Mouse (Mus musculus) heart, postnatal 25 days (tissue): ENCODE measurements around the gene Edc4. TPM values are rescaled to one million over a fixed set of nuclear protein-coding genes. Genes with fewer than 3 reads are reported as not detected.

Source experiments
- DNase-seq: peaks from one replicate; pipeline ENCODE4 v3.0.0; 2022; ENCODE audit warnings: low spot score
- intact Hi-C: fragments of 180-260 bp; cut with DNase I; formaldehyde crosslinking; loops from one replicate; pipeline ENCODE4 v1.15.1; 2025
- total RNA-seq, 2 experiments: library from RNA; stranded (reverse); gene quantifications; 2 replicates each; pipeline ENCODE4 v1.2.3; 2021

Gene Edc4
- total RNA-seq, 2 experiments from 2014 or later, result 23.5 to 23.8 TPM

DNA sequence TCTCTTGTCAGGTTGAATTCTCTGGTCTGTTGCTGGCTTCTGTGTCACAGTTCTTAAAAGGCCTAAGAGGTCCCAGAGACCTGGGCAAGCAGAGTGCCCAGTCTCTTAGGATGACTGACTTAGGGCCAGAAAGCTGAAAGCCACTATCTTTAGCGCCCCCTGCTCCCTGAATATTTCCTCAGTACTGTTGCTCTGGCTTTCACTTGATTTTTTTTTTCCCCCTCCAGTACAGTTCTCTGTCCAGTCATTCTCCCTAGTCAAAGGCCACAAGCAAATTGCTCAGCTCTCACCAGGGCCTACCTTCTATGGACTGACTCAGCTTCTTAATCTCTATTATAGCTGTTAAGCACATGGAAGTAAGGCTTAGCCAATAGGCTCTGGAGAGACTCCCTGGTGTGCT is 18.7 kb upstream of the Edc4 start:
- no peak for DNase-seq
- intact Hi-C loops, result loop anchor here (5.0 kb wide), 1 partner anchor 35 kb away; no protein-coding TSS in a partner anchor

DNA sequence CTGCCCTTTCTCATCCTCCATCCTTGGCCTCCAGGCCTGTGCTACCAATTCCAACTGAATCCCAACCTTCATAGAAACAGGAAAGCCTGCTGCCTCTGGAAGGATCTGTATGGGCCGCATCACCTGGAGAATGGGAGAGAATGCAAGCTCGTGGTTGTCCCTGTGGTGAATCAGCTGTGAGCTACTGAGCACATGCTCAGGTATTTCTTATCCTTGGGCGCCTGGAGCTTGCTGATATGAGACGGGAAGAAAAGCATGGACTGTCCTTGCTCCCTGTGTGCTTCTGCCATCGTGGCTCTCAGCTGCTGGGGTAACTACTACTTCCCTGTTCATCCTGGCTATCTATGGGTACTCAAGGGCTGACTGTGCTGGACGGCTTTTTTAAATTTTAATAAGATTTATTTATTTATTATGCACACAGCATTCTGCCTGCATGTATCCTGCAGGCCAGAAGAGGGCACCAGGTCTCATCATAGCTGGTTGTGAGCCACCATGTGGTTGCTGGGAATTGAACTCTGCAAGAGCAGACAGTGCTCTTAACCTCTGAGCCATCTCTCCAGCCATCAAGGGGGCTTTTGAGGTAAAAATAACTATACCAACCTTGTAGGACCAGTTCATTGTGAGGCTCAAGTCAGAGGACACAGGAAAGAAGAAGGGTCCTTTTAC is 14.2 kb upstream of the Edc4 start:
- intact Hi-C loops, result no loop called here

DNA sequence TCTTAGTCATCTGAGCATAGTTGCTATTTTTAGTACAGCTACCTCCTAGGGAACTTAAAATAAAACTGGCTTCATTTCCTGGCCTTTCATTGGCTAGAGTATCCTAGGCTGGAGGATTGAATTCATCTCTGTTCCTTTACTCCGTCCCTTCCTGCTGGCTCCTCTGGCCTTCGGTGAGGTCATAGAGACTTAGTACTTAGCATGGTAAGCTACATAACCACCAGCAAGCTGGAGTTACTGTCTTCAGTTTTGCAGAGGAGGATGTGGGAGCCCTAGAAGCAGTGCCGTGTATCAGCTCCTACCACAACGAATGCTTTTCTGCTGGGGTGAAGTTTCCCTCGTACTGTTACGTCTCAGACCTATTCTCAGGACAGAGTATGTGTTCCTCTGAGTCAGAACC is 6.4 kb upstream of the Edc4 start:
- intact Hi-C loops, result no loop called here
- no peak for DNase-seq

More for the DNA sequence above, 14.2 kb upstream of the Edc4 start:
- no peak for DNase-seq

DNA sequence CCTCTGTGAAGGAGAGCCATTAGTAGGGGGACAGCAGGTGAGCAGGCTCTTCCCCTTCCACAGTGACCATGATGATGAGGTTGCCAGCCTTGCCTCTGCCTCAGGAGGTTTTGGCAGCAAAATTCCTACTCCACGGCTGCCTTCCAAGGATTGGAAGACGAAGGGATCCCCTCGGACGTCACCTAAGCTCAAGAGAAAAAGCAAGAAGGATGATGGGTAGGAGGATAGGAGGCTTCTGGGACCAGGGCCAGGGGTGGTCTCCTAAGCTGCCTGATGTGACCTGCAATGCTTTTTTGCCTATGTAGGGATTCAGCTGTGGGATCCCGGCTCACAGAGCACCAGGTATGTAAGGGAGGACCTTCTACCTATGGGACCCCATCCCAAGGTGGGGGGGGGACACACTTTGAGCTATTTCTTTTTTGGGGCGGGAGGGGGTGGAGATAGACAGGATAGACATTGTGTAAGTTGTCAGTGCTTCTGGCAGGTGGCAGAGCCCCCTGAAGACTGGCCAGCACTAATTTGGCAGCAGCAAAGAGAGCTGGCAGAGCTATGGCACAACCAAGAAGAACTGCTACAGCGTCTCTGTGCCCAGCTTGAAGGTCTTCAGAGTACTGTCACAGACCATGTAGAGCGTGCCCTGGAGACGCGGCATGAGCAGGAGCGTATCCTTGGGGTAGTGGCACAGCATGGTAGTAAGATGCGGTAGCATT is 9.2 kb downstream of the Edc4 start:
- intact Hi-C loops, result no loop called here
- DNase-seq, result no peak

DNA sequence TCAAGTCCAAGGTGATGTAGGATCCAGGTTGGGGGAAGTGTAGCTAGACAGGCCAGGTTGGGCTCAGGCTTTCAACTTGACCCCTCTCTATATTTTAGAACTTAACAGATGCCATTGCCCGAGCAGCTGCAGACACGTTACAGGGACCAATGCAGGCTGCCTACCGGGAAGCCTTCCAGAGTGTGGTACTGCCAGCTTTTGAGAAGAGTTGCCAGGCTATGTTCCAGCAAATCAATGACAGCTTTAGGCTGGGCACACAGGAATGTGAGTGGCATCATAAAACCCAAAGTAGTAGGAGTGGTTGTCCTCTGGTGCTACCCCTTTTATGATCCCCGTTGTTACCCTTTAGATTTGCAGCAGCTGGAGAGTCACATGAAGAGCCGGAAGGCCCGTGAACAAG is 10.2 kb downstream of the Edc4 start:
- intact Hi-C loops, result no loop called here
- no peak for DNase-seq

DNA sequence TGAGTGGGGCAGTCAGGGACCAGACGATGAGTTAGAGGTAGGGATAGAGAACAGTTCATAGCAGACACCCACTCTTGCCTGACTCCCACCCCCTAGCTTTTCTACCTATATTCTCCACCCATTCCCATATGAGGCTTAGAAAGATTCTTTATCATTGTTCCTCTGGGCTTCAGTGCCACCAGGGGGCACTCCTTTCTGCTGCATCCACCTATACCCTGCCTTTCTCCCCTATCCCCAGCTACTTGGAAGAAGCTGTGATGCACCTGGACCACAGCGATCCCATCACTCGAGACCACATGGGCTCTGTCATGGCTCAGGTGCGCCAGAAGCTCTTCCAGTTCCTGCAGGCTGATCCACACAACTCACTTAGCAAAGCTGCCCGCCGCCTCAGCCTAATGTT is 11.8 kb downstream of the Edc4 start:
- DNase-seq, result no peak
- intact Hi-C loops, result no loop called here

DNA sequence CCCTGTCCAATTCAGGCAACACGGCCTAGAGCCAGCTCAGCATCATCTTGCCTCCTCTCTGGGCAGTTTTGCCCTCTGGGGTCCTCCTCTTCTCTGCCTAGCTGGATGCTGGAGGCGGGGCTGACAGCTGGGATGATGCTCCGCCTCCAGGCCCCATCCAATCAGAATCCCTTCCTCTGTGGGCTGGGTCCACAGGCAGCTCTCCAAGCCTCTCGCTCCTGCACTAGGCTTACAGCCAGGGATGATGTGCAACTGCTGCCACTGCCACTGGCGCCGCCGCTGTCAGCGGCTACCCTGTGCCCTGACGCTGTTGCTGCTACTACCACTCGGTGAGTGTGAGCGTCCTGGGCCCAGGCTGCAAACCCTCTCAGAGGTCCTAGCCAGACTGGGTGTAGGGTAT is 12.7 kb downstream of the Edc4 start, which contains the start of gene Nrn1l:
Nrn1l (plus strand) TSS at position 229 of the 400 bp plus-strand sequence.
- peak; percentile 58 for DNase-seq
- intact Hi-C loops, result no loop called here

DNA sequence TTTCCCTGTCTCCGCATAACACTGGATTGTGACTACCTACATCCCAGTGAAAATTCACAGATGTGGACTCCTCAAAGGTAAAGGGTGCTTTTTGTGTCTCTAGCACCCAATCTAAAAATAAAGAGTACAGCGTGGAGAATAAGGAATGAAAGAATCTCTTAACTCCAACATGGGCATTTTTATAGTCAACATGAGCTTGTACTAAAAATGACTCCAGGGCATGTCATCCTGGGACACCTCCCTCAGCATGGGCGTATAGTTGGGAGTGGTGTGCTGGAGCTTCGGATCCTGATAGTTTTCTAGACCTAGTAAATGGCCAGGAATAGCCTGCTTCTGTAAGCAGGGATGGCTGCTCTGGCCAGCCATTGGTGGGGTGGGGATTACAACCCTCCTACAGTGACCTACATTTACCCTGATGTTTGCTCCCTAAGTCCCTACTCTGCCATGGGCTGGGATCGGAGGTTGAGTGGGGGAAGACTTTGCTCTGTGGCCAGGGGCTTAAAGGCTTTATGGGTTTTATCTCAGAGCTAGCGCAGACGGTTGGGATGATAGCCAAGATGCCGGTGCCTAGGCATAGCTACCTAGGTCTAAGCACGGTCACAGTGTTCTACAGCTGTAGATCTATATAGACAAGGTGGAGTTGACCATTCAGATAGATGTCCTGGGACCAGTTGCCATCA is 17.3 kb downstream of the Edc4 start:
- intact Hi-C loops, result loop anchor here (5.0 kb wide), 1 partner anchor 36 kb away; the partner anchor contains the start of gene Nutf2
- no peak for DNase-seq

DNA sequence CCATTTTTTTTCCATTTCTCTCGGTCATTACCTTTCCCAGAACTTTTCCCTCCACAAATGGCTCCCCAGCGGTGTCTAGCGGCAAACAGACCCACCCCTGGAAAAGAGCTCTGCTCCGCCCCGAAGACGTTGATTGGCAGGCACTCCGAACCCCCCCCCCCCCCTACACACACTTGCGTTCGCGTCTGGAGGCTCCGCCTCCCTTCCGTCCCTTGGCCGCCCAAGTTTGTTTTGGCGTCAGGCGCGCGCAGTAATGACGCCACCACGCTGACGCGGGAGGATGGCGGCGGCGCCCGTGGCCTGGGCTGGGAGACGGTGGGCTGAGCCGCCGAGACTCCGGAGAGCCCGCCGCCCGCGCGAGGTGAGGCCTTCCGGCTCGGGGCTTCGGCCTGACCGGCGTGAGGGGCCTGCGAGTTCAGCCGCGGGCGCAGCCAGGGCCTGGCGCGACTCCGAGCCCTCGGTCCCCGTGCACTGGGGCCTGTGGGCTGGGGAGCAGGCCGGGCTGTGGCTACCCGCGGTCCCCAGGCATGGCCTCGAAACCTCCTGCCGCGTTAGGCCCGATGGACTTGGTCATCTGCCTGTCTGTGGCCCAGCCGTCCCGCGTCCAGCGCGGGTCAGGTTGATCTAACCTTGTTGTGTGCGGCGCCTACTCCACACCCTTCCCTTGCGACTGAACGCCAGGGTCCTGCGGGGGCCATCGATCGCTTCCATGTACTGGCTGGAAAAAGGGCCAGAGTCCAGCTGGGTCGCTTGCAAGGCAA is 19.7 kb downstream of the Edc4 start, which contains the start of gene Pskh1:
Pskh1 (plus strand) TSS at position 262 of the 761 bp plus-strand sequence.
- DNase-seq, result peak; percentile 83
- intact Hi-C loops, result no loop called here

DNA sequence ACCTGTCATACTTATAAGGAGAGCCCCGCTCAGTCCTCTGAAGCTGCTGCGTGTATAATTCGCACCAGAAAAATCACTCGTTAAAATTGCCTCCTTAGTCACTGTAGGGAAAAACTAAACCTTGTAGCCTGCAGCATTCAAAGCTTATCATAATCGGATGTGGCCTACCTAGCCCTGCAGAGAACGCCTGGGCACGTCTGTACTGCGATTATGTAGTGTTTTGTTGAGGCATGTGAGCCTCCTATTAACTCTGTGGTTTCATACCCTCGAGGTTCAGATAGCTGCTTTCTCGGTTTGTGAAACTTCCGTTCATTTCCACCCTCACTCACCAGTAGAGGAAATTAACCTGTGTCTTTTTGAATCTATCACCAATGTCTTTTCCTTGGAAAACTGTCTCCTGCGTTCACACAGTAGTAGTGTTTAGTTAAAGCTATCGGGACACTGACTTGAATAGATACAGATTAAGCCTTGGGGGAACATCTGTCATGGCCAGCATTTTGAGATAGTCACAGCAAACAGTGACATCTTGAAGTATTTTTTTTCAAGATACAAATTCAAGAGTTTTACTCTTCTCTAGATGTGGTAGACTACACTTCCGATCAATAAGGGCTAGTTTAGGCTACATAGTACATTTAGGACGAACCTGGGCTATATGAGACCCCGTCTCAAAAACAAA is 20.4 kb downstream of the Edc4 start:
- intact Hi-C loops, result no loop called here
- DNase-seq, result no peak

DNA sequence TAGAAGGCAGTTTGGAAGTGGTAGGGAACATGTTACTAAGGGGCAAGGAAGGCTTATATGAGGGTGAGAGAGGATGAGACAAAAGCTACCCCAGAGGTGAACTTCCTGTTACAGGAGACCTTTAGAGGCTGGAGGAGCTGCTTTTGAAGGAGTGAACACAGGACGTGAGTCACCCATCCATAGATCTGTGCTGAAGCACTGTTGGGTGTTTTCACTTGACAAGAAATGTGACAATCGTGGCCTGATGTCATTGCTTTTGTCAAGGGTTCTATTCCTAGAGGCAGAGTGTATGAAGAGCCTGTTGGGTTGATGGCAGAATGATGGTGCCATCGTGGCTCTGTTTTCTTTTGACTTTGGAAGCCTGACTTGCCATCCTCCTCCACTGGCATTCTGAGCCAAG is 38.7 kb downstream of the Edc4 start:
- intact Hi-C loops, result no loop called here
- DNase-seq, result no peak

DNA sequence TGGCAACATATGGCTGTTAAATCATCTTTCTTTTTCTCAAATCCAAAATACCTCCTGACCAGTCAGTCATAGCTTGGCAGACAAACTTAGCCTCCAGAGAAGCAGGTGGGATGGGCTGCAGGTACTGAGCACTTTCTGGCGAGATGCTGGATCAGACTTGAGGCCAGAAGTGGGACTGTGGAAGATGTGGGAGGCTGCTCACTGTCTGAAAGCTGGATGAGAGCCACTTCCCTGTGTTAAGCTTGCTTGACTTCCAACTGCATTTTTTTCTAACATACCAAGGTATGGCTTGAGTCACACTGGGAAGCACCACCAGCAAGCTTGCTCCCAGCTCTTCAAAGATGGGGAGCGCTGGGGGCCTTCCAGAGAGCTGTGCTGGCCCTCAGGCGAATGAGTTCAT is 44.4 kb downstream of the Edc4 start:
- intact Hi-C loops, result no loop called here
- no peak for DNase-seq

DNA sequence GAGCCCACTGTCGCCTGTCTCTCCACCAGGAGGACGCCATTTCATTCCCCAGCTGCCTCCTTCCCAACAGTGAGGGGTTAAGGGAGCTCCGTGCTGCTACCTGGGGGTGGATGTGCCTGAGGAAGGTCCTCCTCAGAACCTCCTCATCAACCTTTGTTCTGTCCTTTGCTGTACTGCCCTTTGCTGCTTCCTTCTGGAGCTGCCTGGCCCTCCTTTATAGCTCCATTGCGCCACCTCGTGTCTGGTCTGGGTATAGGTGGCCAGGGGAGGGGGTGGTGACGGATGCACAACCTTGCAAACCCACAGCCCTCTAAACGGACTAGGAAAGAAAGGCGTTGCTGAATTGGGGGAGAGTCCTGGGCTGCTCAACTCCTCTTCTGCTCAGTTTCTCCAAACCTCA is 49.9 kb downstream of the Edc4 start:
- intact Hi-C loops, result loop anchor here (1.0 to 5.0 kb wide), 4 partner anchors 78 to 308 kb away; partner anchors contain the start of gene Cenpt
- DNase-seq, result peak; percentile 52

DNA sequence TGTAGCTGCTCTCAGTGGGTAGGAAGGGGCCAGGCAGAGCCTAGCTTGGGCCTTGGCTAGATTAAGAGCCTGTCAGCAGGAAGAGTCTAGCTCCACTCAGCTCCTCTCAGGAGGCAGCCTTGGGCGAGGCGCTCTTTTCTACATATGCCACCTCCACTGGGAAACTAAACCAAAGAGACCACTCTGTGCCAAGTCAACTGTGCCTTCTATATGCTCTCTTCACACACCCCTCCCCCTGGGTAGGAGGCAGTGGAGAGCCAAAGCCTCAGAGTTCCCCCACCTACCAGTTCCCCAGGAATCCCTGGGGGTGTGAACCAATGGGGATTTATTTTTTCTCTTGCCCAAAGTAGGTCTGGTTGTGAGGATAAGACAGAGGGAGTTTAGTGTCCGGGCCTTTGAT is 50.6 kb downstream of the Edc4 start:
- intact Hi-C loops, result loop anchor here (5.0 kb wide), 2 partner anchors 79 to 309 kb away; partner anchors contain the start of gene Cenpt

DNA sequence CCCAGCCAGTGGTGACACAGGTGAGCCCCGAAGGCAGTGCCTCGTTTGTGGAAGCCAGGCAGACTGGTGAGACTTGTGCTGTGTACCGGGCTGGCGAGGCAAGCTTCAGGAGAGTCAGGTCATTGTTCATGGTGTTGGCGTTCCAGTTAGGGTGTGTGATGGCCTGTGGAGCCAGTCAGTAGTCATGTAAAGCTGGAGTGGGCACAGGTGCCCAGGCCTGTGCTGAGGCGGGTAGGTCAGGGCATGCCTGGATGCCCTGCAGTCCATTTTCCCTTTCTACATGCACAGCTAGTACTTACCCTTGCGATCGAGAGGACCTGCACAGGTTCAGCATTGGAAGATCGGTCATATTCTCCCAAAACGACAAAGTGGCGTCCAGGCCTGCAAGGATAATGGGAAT is 51.8 kb downstream of the Edc4 start:
- no peak for DNase-seq
- intact Hi-C loops, result loop anchor here (5.0 kb wide), 2 partner anchors 80 to 310 kb away; partner anchors contain the start of gene Cenpt

More for the DNA sequence above, 50.6 kb downstream of the Edc4 start:
- no peak for DNase-seq

DNA sequence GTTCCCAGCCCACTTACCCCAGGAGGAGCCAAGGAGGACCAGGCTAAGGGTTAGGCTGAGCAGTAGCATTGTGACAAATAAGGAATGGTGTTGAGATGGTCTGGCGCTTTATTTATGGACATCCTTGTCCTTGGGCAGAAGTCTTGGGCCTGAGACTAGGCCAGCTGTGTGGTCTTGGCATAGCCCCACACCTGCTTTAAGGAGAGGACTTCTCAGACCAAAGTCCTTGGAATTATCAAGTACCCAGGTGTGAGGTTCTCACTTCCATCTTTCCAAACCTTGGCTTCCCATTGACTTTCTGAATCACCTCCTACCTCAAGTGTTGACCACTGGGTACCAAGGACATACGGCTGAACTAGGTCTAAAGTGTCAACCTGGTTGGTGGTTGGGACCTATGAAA is 53.1 kb downstream of the Edc4 start, which contains the start of gene Ctrl:
Ctrl (minus strand) TSS at position 101 of the 400 bp plus-strand sequence.
- no peak for DNase-seq
- intact Hi-C loops, result loop anchor here (5.0 kb wide), 2 partner anchors 81 to 311 kb away; partner anchors contain the start of gene Cenpt

DNA sequence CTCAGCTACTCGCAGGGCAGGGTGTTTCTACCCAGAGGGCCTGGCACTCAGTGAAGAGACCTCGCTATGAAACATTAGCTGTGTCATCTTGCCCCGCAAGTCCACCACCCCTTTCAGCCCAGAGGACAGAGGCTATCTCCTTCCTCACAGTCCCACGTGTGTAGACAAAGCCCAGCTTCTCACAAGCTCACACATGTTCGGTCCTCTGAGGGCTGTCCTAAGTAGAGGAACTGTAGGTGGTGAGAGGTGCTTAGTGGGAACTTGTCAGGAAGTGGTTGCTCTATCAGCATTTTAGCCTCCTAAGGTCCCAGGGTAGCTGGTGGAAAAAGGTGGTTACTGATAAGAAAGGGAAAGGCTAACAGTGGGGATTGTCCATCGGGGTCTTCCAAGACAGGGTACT is 54.4 kb downstream of the Edc4 start:
- no peak for DNase-seq
- intact Hi-C loops, result no loop called here

DNA sequence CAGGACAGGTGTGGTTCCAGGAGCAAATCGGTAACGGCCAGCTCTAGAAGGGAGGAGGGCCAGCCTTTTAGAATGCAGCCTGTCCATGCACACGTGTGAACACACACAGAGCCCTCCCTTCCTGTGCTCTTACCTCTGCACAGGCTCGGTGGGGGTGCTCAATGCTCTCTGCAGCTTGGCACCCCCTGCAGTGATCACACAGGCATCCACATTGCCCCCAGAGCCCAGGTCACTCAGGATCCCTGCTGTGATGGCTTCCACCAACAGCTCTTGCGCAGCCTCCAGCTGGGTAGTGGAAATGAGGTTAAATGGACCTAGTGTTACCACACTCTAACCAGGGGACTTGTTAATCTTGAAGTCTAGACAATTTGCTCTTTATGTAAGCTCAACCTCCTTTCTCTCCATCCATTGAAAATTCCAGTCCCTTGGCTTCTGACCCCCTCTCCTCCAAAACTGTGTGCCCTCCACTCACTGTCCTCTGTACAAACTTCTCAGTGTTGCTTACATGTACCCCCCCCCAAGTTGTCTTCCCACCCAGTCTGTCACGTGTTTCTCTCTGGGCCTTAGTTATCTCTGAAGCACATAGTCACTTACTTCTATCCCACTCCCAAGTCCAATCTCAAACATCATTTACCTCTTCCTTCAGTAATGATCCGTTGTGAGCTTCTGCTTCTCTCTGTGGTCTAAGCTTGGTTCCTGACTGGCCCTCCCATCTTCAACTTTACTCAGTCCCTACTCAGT is 55.4 kb downstream of the Edc4 start:
- DNase-seq, result no peak
- intact Hi-C loops, result no loop called here
